Mouse (Mus musculus) embryo, embryonic 10.5 days (tissue): ENCODE measurements around the gene Cops9.
A peak's percentile ranks its signal among the peaks of the same experiment; 100 is the strongest.

Source experiments
- DNase-seq: peaks from one replicate; pipeline ENCODE4 v3.0.0-alpha.2; 2015; ENCODE audit warnings: low spot score

The Cops9 gene

GRCm38 (mm10) chr1:92646601-92647000 lies 4.8 kb upstream of the Cops9 start:
- no peak for DNase-seq

GRCm38 (mm10) chr1:92646111-92646510 lies 4.3 kb upstream of the Cops9 start:
- no peak for DNase-seq

GRCm38 (mm10) chr1:92644916-92645315 lies 3.1 kb upstream of the Cops9 start:
- no peak for DNase-seq

GRCm38 (mm10) chr1:92643691-92644090 lies 1.9 kb upstream of the Cops9 start:
- no peak for DNase-seq

GRCm38 (mm10) chr1:92640393-92640792 lies 1.4 kb downstream of the Cops9 start:
- DNase-seq, result no peak

GRCm38 (mm10) chr1:92638736-92639135 lies 3.0 kb downstream of the Cops9 start:
- no peak for DNase-seq

GRCm38 (mm10) chr1:92638181-92638580 lies 3.6 kb downstream of the Cops9 start:
- no peak for DNase-seq

GRCm38 (mm10) chr1:92637501-92638172 lies 4.1 kb downstream of the Cops9 start:
- no peak for DNase-seq

GRCm38 (mm10) chr1:92636676-92637075 lies 5.1 kb downstream of the Cops9 start:
- DNase-seq, result no peak

- no peak for DNase-seq
Observed at GRCm38 (mm10) chr1:92636015-92636414, 5.8 kb downstream of the Cops9 start.

- peak; percentile 24 for DNase-seq
Observed at GRCm38 (mm10) chr1:92634976-92635599, 6.7 kb downstream of the Cops9 start.

- no peak for DNase-seq
Observed at GRCm38 (mm10) chr1:92634569-92634968, 7.2 kb downstream of the Cops9 start.

GRCm38 (mm10) chr1:92633726-92634125 lies 8.1 kb downstream of the Cops9 start:
- DNase-seq, result no peak

GRCm38 (mm10) chr1:92632948-92633347 lies 8.8 kb downstream of the Cops9 start:
- no peak for DNase-seq

GRCm38 (mm10) chr1:92632196-92632595 lies 9.6 kb downstream of the Cops9 start:
- DNase-seq, result no peak

- no peak for DNase-seq
Observed at GRCm38 (mm10) chr1:92628227-92628626, 13.6 kb downstream of the Cops9 start.

GRCm38 (mm10) chr1:92618360-92618759 lies 23.4 kb downstream of the Cops9 start:
- DNase-seq, result no peak

- DNase-seq, result no peak
Observed at GRCm38 (mm10) chr1:92617488-92617887, 24.3 kb downstream of the Cops9 start, which contains the start of gene Olfr12. Gene Olfr12 (plus strand): TSS chr1:92617788.

GRCm38 (mm10) chr1:92616046-92616445 lies 25.7 kb downstream of the Cops9 start:
- no peak for DNase-seq

- DNase-seq, result peak; percentile 55
Observed at GRCm38 (mm10) chr1:92614516-92614915, 27.3 kb downstream of the Cops9 start.

- no peak for DNase-seq
Observed at GRCm38 (mm10) chr1:92613175-92613574, 28.6 kb downstream of the Cops9 start.

- DNase-seq, result peak; percentile 75
Observed at GRCm38 (mm10) chr1:92611008-92611407, 30.8 kb downstream of the Cops9 start.

- no peak for DNase-seq
Observed at GRCm38 (mm10) chr1:92607711-92608110, 34.1 kb downstream of the Cops9 start.

GRCm38 (mm10) chr1:92605482-92605881 lies 36.3 kb downstream of the Cops9 start, which contains the start of gene Olfr1410:
Gene Olfr1410 (plus strand): TSS chr1:92605782.
- no peak for DNase-seq
